Mouse (Mus musculus): ENCODE data around the gene Cdh4.

Cdh4 gene

DNA sequence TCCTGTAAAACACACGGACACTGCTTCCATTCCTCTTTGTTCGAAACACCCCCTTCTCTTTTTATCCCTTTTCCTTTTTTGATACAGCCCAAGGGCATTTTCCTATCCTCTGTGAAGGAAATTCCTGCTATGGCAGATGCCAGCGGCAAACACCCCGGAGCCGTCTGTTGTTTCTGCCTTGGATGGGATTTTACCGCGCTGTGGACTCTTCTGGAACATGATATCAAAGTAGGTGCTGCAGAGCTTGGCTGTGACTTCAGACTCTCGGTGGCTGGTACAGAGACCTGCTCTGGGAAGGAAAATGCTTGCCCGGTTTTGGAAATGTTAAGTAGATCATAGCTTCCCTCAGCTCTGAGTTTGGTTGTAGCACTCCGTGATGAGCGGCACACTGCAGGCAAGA, 156.7 kb downstream of the Cdh4 start:
- no peak for DNase-seq (ENCODE audit: low spot score in 2 of 2)

DNA sequence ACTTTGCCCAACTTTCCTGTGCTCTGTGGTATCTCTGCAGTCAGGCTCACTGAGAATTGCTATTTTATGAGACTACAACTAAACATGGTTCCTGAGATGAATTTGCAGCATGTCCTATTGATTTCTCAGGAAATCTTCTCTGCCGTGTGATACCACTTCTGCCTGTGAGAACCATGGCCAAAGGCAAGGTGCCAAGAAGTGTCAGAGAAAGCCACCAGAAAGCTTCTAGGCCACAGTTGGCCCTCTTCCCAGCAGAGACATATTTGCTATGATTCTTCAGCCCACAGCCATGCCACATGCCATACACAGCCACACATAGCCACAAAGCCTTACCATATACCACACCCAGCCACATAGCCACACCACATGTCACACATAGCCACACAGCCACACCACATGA, 157.7 kb downstream of the Cdh4 start:
- no peak for DNase-seq (ENCODE audit: low spot score in 2 of 2)

GRCm38 (mm10) chr2:179600347-179600746, 158.1 kb downstream of the Cdh4 start:
- no peak for DNase-seq (ENCODE audit: low spot score in 2 of 2)

- no peak for DNase-seq (ENCODE audit: low spot score in 2 of 2)
These were observed 158.9 kb downstream of the Cdh4 start for GRCm38 (mm10) chr2:179601167-179601566.

- DNase-seq (ENCODE audit: low spot score in 2 of 2): no peak
These were observed 162.5 kb downstream of the Cdh4 start for GRCm38 (mm10) chr2:179604746-179605145.

DNA sequence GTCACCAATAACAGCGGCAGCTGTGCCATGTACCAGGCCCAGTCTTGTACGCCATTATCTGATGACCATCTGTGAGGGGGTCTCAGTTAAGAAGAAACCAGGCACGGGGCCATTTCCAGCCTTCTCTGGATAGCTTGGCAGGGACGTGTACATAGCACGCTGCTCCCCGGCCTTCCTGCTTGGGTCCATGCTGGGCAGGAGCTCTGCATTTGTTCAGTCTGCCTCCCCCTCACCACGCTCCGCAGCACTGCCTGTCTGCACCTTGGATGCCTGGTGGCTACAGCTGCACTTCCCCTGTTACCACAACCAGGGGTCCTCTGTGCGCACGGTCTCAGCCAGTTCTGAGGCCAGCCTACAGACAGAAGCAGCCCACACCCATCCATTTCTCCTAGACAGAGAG, 163.0 kb downstream of the Cdh4 start:
- DNase-seq (ENCODE audit: low spot score in 2 of 2): no peak

- no peak for DNase-seq (ENCODE audit: low spot score in 2 of 2)
These were observed 164.1 kb downstream of the Cdh4 start for GRCm38 (mm10) chr2:179606341-179606740.

DNA sequence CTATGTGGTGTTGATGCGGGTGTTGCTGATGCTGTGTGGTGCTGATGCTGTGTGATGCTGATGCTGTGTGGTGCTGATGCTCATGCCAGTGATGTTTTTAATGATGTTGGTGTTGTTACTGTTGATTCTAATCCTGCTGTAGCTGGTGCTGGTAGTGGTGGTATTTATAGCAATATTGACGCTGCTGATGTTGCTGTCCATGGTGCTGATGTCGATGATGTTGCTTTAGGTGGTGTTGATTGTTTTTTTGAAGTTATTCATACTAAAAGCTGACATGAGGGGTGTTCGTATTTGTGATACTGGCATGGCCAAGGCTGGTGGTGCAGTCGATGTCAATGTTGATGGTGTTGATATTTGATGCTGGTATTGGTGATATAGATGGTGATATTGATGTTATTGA, 173.7 kb downstream of the Cdh4 start:
- no peak for DNase-seq (ENCODE audit: low spot score in 2 of 2)

- no peak for DNase-seq (ENCODE audit: low spot score in 2 of 2)
These were observed 181.6 kb downstream of the Cdh4 start for GRCm38 (mm10) chr2:179623643-179624473.

DNA sequence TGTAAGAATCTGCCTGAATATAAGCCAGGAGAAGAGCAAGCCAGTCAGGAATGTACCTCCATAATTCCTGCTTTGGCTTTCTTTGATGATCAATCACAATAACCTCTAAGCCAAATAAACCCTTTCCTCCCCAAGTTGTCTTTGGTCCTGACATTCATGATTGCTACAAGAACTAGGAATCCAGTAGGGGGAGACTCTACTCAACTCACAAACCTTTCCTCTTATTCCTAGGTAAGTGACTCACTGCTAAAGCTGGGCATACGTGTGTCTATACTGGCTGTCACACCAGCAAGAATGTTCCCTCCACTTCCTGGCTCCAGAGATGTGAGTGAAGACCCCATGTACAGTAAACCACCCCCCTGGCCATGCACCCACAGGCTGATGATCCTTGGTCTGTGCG, 185.3 kb downstream of the Cdh4 start:
- DNase-seq (ENCODE audit: low spot score in 2 of 2): no peak

GRCm38 (mm10) chr2:179630720-179631119, 188.5 kb downstream of the Cdh4 start:
- DNase-seq (ENCODE audit: low spot score in 2 of 2): no peak

GRCm38 (mm10) chr2:179640576-179641301, 198.5 kb downstream of the Cdh4 start:
- no peak for DNase-seq (ENCODE audit: low spot score in 2 of 2)

DNA sequence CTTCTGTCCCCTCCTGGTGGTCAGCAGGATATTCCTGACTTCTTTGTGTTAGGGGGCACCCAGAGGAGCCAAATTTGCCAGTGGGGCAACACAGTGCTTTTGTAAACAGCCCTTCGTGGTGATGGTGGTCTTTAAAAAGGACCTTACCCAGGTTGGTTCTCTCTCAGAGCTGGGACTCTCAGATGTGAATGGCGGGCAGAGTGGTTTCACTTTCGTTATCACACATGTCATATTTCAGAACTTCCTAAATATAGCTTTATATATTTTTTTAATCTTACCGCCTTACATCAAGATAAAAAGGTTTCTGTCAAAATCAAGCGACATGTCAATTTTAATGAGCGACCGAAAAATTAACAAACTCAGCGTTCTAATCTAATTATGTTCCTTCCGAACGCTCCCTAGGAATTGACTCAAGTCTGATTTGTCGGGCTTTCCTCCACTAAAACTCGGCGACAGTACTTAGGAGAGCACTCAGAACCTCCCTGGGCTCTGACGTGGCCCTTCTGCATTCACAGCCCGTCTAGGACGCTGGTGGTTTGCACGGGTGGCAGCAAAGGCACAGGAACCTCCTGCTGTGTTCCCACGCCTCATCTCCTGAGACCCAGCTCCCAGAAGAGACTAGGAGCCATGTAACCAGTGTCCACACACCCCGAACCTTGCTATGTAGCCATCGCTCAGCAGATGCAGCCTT, 206.5 kb downstream of the Cdh4 start:
- no peak for DNase-seq (ENCODE audit: low spot score in 2 of 2)

GRCm38 (mm10) chr2:179649370-179649769, 207.1 kb downstream of the Cdh4 start:
- DNase-seq (ENCODE audit: low spot score in 2 of 2): no peak

GRCm38 (mm10) chr2:179650168-179650567, 207.9 kb downstream of the Cdh4 start:
- no peak for DNase-seq (ENCODE audit: low spot score in 2 of 2)

DNA sequence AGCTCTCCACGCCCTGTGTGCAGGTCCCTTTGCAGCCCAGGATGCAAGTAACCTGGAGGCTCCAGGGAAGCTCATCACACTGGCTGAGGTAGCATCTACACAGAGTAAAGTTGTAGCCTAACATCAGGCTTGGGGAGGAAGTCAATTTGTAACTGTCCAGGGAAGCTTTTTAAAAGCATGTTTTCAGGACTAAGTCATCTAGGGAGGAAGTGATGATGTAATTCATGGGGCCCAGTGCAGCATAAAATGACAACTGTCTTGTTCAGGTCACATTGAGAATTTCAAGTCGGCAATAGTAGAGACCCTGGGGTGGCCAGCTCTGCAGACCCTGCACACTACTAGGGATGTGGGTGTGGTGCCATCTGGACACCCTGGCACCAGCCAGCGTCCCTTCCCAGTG, 213.3 kb downstream of the Cdh4 start:
- no peak for DNase-seq (ENCODE audit: low spot score in 2 of 2)

DNA sequence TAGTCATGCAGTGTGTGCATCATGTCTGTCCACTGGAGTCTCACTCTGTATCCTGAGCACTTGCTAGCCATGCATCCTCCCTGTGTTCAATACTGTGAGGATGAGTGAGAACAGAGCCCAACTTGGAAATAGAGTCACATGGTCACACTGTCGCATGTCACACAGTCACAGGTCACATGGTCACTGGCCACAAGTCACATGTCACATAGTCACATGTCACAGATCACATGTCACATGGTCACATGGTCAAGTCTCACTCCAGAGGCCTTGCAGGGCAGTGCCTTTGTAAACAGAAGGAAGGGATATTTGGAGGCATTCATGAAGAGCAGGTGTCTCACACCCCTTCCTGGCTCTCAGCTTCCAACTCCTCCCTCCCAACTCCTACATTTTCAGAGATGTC, 217.0 kb downstream of the Cdh4 start:
- no peak for DNase-seq (ENCODE audit: low spot score in 2 of 2)

DNA sequence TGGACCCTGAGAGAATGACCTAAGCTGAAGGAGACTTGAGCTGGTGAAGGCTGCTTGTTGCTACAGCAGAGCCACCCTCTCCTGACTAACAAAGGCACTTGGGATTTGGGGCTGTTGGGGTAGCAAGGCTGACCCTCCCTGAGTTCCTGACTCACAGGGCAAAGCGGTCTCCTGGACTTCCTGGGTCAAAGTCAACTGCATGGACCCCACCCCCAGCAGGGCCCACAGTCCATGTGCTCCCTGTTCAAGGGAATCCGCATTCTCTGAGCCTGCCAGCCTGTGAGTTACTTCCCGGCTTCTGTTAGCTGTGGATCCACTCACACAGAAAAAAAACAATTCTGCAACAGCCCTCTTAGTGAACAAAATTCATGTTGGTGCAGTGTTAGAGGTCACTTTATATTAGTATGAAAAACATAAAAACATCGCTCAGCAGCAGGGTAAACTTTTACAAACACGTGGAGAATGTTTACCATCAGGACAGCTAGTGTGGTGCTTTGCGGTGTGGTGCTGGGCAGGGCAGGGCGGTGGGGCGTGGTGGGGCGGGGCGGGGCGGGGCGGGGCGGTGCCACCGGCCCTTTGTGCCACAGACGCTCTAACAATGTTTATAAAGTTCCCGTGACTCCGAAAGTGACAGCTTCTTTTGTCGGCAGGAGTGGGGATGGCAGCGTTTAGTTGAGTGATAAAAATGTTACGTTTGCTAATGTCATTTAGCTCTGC, 219.9 kb downstream of the Cdh4 start:
- DNase-seq (ENCODE audit: low spot score in 2 of 2): no peak

GRCm38 (mm10) chr2:179662739-179663138, 220.5 kb downstream of the Cdh4 start:
- no peak for DNase-seq (ENCODE audit: low spot score in 2 of 2)

DNA sequence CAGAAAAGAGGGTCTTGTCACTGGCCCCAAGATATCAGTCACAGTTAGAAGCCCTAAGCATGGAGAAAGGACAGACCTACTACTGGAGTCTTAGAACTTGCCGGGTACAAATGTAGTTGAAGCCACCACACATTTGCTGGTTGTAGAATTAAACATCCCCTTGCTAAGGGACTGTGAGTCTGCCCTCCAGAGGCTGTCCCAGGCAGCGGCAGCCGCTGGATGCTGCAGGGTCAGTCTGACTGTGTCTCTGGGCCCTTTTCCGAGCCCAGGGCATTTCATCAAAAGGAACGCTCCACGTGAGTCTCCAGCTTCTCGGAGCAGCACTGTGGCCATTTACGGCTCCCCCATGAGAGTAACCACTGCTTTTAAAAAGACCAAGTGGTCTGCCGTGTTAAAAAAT, 221.4 kb downstream of the Cdh4 start:
- DNase-seq (ENCODE audit: low spot score in 2 of 2): no peak

DNA sequence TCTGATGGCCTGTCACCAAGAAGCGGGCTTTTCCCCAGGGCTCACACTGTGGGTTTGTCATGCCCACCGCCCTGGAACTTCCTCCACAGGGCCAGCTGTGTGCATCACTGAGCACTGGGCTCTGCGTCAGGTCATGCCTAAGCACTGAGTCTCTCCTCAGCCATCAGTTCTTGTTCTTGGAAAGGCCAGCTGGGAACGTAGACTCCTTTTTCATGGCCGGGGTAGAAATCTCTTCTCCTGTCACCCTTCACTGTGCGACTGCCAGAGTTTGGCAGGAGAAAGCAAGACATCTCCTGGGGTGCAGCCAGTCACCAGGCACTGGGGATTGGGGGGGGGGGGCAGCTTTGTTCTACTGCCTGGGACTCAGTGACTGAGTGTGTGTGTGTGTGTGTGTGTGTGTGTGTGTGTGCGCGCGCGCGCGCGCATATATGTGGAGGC, 222.0 kb downstream of the Cdh4 start:
- DNase-seq (ENCODE audit: low spot score in 2 of 2): no peak

DNA sequence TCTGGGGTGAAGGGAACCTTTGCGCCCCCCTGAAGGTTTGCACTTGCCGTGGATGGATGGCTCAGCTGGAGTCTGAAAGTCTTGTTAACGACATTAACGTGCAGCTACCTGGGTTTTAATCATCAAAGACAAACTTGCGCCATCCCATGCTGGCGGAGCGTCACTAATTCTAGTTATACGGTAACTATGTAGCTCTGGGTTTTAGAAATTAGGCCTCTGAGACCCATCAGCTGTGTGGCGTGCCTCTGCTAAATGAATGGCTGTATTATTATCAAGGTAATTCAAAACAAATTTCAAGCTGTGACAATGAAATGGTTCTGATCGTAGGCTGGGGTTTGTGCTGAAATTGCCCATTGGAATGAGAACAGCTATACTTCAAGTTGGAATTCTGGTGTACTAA, 228.5 kb downstream of the Cdh4 start:
- no peak for DNase-seq (ENCODE audit: low spot score in 2 of 2)

Measured in spleen, postnatal 36 days (tissue).